Comparison of ENCODE assay signal across 27 mouse cellular contexts in the genomic region with DNA sequence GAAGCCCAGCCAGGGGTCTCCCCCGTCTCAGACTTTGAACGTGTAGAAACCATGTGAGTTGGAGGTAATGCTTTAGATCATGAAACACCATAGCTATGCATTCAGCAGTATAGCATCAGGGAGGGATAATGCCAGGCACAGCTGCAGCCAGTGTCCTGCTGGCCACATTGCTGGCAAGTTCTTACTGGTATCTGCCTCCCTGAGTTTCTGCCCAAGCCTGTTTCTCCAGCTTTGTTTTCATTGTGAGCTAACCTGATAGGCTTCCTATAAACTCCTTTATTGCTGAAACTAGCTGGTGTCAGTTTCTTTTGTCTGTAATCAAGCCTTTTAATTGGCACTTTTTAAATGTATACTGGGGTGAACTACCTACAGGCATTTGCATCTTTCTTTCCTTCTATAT. TPM values are rescaled to one million over a fixed set of nuclear protein-coding genes. Genes with fewer than 3 reads are reported as not detected.
DNase-seq lines count a peak whose midpoint lies in the region; ATAC-seq and TF ChIP-seq lines count a peak whose summit lies in the region.
"Had no signal": no experiment of that assay in that cellular context is flagged by ENCODE, and none has a peak within 500 bp of the region (broad histone marks: within the 10 kb centered on the region; RNA-seq: fewer than 3 reads in every experiment).

No protein-coding gene starts in this region.

- 37% methylated on average over 2 of the region's 2 CpGs for WGBS in limb, embryonic 12.5 days
- whole genome bisulfite sequencing in limb, embryonic 10.5 days = 53% methylated on average over 2 of the region's 2 CpGs
- WGBS in embryonic facial prominence, embryonic 10.5 days = 46% methylated on average over 2 of the region's 2 CpGs
- 29% methylated on average over 2 of the region's 2 CpGs for WGBS in embryonic facial prominence, embryonic 15.5 days
- 31% methylated on average over 2 of the region's 2 CpGs for WGBS in stomach, postnatal 0 days
- 42% methylated on average over 2 of the region's 2 CpGs for WGBS in midbrain, embryonic 15.5 days

- H3K36me3 ChIP-seq in limb, embryonic 12.5 days = no peaks in the 10 kb centered on the region
- H3K36me3 ChIP-seq in limb, embryonic 10.5 days = no peaks in the 10 kb centered on the region
- H3K36me3 ChIP-seq in embryonic facial prominence, embryonic 10.5 days (replicated peaks) = no peaks in the 10 kb centered on the region
- H3K36me3 ChIP-seq in embryonic facial prominence, embryonic 15.5 days = no peaks in the 10 kb centered on the region
- no peaks in the 10 kb centered on the region for H3K36me3 ChIP-seq in stomach, postnatal 0 days (ENCODE audit: control insufficient read depth, insufficient read depth, low read length)
- no peaks in the 10 kb centered on the region for H3K36me3 ChIP-seq in midbrain, embryonic 15.5 days (replicated peaks)
- H3K36me3 ChIP-seq: forebrain, embryonic 10.5 days; heart, embryonic 10.5 days; heart, embryonic 13.5 days had no signal

- ATAC-seq in limb, embryonic 12.5 days (ENCODE audit: insufficient number of reproducible peaks, insufficient read depth, low FRiP score, low TSS enrichment, low read depth) = no peak
- no peak for ATAC-seq in embryonic facial prominence, embryonic 15.5 days (ENCODE audit: insufficient number of reproducible peaks, low FRiP score, low TSS enrichment, low read depth)
- no peak for ATAC-seq in stomach, postnatal 0 days (ENCODE audit: low FRiP score, low TSS enrichment)
- ATAC-seq in midbrain, embryonic 15.5 days (replicated peaks) = no peak
- ATAC-seq: forebrain, embryonic 14.5 days; forebrain, postnatal 0 days; hindbrain, postnatal 0 days; inflammation-experienced regulatory T-cells, adult 6 months; Patski had no signal

- H3K4me3 ChIP-seq in limb, embryonic 12.5 days (replicated peaks) = no peak overlapping the region
- no peak overlapping the region for H3K4me3 ChIP-seq in limb, embryonic 10.5 days
- no peak overlapping the region for H3K4me3 ChIP-seq in embryonic facial prominence, embryonic 10.5 days
- H3K4me3 ChIP-seq in embryonic facial prominence, embryonic 15.5 days (replicated peaks) = no peak overlapping the region
- H3K4me3 ChIP-seq in stomach, postnatal 0 days (ENCODE audit: low read depth, low read length) = no peak overlapping the region
- no peak overlapping the region for H3K4me3 ChIP-seq in midbrain, embryonic 15.5 days
- H3K4me3 ChIP-seq: forebrain, embryonic 10.5 days; heart, adult 2 months; heart, embryonic 10.5 days; heart, embryonic 13.5 days had no signal

- TF ChIP-seq CTCF in stomach, postnatal 0 days (IDR thresholded peaks at IDR 0.05; ENCODE audit: low read depth) = no peak

- H3K27me3 ChIP-seq in limb, embryonic 12.5 days = peaks cover 10% of the 10 kb centered on the region; the same call in 1 of the 2 replicates
- H3K27me3 ChIP-seq in limb, embryonic 10.5 days (ENCODE audit: low read depth, poor library complexity, severe bottlenecking) = 0 out of 2 replicates have a peak, but pooled peaks cover 5% of the 10 kb centered on the region
- 0 out of 2 replicates have a peak, but pooled peaks cover 4% of the 10 kb centered on the region for H3K27me3 ChIP-seq in embryonic facial prominence, embryonic 10.5 days (replicated peaks; ENCODE audit: low read depth, poor library complexity, severe bottlenecking)
- H3K27me3 ChIP-seq in embryonic facial prominence, embryonic 15.5 days = no peaks in the 10 kb centered on the region
- no peaks in the 10 kb centered on the region for H3K27me3 ChIP-seq in stomach, postnatal 0 days (ENCODE audit: control insufficient read depth, insufficient read depth, low read length)
- H3K27me3 ChIP-seq in midbrain, embryonic 15.5 days (replicated peaks) = 0 out of 2 replicates have a peak, but pooled peaks cover 9% of the 10 kb centered on the region

- no peak for DNase-seq in limb, embryonic 10.5 days (ENCODE audit: low spot score)
- peak; percentile 20 for DNase-seq in embryonic facial prominence, embryonic 10.5 days (ENCODE audit: low spot score)
- DNase-seq in stomach, postnatal 0 days (ENCODE audit: low spot score) = no peak
- no peak for DNase-seq in right cerebral cortex, postnatal 36 days (ENCODE audit: low spot score in 2 of 2)
- no peak for DNase-seq in frontal cortex, postnatal 14 days (ENCODE audit: low spot score in 2 of 2)
- DNase-seq: adrenal gland, adult 2 months; adrenal gland, postnatal 14 days; cerebellum, adult 11 months; cerebellum, adult 2 months; cerebellum, adult 9-11 months; cerebellum, postnatal 25 days; forebrain, postnatal 0 days; gastrocnemius, postnatal 25 days; heart, adult 2 months; heart, postnatal 14 days; heart, postnatal 4 days had no signal

- peaks cover 4% of the 10 kb centered on the region for H3K4me1 ChIP-seq in limb, embryonic 12.5 days (replicated peaks)
- peaks cover 10% of the 10 kb centered on the region for H3K4me1 ChIP-seq in limb, embryonic 10.5 days
- H3K4me1 ChIP-seq in embryonic facial prominence, embryonic 10.5 days = peaks cover 5% of the 10 kb centered on the region
- peaks cover 5% of the 10 kb centered on the region for H3K4me1 ChIP-seq in embryonic facial prominence, embryonic 15.5 days
- H3K4me1 ChIP-seq in stomach, postnatal 0 days (replicated peaks; ENCODE audit: control insufficient read depth, insufficient read depth) = no peaks in the 10 kb centered on the region
- H3K4me1 ChIP-seq in midbrain, embryonic 15.5 days = peaks cover 2% of the 10 kb centered on the region

- no peak for TF ChIP-seq EP300 in stomach, postnatal 0 days (optimal IDR thresholded peaks at IDR 0.05)

- H3K9ac ChIP-seq in limb, embryonic 12.5 days (replicated peaks) = no peak overlapping the region
- H3K9ac ChIP-seq in embryonic facial prominence, embryonic 15.5 days = no peak overlapping the region
- H3K9ac ChIP-seq in stomach, postnatal 0 days (ENCODE audit: low read length) = no peak overlapping the region
- no peak overlapping the region for H3K9ac ChIP-seq in midbrain, embryonic 15.5 days
- H3K9ac ChIP-seq: forebrain, postnatal 0 days; heart, embryonic 13.5 days; hindbrain, embryonic 14.5 days had no signal

- H3K4me2 ChIP-seq in limb, embryonic 12.5 days = no peak overlapping the region
- H3K4me2 ChIP-seq in embryonic facial prominence, embryonic 15.5 days (replicated peaks) = no peak overlapping the region
- no peak overlapping the region for H3K4me2 ChIP-seq in stomach, postnatal 0 days (replicated peaks; ENCODE audit: low read depth)
- no peak overlapping the region for H3K4me2 ChIP-seq in midbrain, embryonic 15.5 days
- H3K4me2 ChIP-seq: heart, embryonic 13.5 days; hindbrain, embryonic 14.5 days had no signal

- H3K9me3 ChIP-seq in limb, embryonic 12.5 days = no peaks in the 10 kb centered on the region
- no peaks in the 10 kb centered on the region for H3K9me3 ChIP-seq in limb, embryonic 10.5 days (replicated peaks)
- no peaks in the 10 kb centered on the region for H3K9me3 ChIP-seq in embryonic facial prominence, embryonic 10.5 days
- H3K9me3 ChIP-seq in embryonic facial prominence, embryonic 15.5 days (replicated peaks) = no peaks in the 10 kb centered on the region
- no peaks in the 10 kb centered on the region for H3K9me3 ChIP-seq in stomach, postnatal 0 days (ENCODE audit: control insufficient read depth, low read length)
- H3K9me3 ChIP-seq in midbrain, embryonic 15.5 days = no peaks in the 10 kb centered on the region
- H3K9me3 ChIP-seq: forebrain, embryonic 10.5 days; heart, embryonic 10.5 days; heart, embryonic 13.5 days had no signal

- H3K27ac ChIP-seq in limb, embryonic 12.5 days = 0 out of 2 replicates have a peak overlapping the region, but pooled peaks have one; percentile 12
- no peak overlapping the region; the same call in 1 of the 2 replicates for H3K27ac ChIP-seq in limb, embryonic 10.5 days
- 0 out of 2 replicates have a peak overlapping the region, but pooled peaks have one; percentile 24 for H3K27ac ChIP-seq in embryonic facial prominence, embryonic 10.5 days (replicated peaks)
- peak overlapping the region; percentile 53; the same call in 1 of the 2 replicates for H3K27ac ChIP-seq in embryonic facial prominence, embryonic 15.5 days (replicated peaks)
- peak overlapping the region; percentile 67; the same call in 1 of the 2 replicates for H3K27ac ChIP-seq in stomach, postnatal 0 days (replicated peaks)
- no peak overlapping the region for H3K27ac ChIP-seq in midbrain, embryonic 15.5 days
- H3K27ac ChIP-seq: forebrain, embryonic 10.5 days; heart, adult 2 months; heart, embryonic 10.5 days; heart, embryonic 13.5 days; hindbrain, embryonic 14.5 days; hindbrain, postnatal 0 days had no signal

RNA-seq across cellular contexts. Expression of a gene that starts 4.1 kb away (rescaled TPM):
- 2.0 TPM in 2 replicates for polyA plus RNA-seq in limb, embryonic 12.5 days (2016; fragmentation: Nextera tagmentation; extraction: Ambion mirVana)
- 1.6 and 2.3 TPM in 2 replicates for polyA plus RNA-seq in limb, embryonic 10.5 days (2016; fragmentation: Nextera tagmentation; extraction: Ambion mirVana)
- polyA plus RNA-seq in embryonic facial prominence, embryonic 10.5 days (2016; fragmentation: Nextera tagmentation; extraction: Ambion mirVana) = 2.7 and 2.8 TPM in 2 replicates
- polyA plus RNA-seq in embryonic facial prominence, embryonic 15.5 days (2015; fragmentation: Nextera tagmentation; extraction: Ambion mirVana) = 2.5 and 2.6 TPM in 2 replicates
- polyA plus RNA-seq in stomach, postnatal 0 days (2015; fragmentation: Nextera tagmentation; extraction: Ambion mirVana) = 0.70 and 0.73 TPM in 2 replicates
- 3.1 and 3.5 TPM in 2 replicates for polyA plus RNA-seq in midbrain, embryonic 15.5 days (2015; fragmentation: Nextera tagmentation; extraction: Ambion mirVana)

RNA-seq across cellular contexts. Expression of a gene that starts 23.1 kb away (rescaled TPM):
- polyA plus RNA-seq in limb, embryonic 12.5 days (2016; fragmentation: Nextera tagmentation; extraction: Ambion mirVana) = 0.06 and 0.15 TPM in 2 replicates
- polyA plus RNA-seq in limb, embryonic 10.5 days (2016; fragmentation: Nextera tagmentation; extraction: Ambion mirVana) = 0.06 TPM in 1 of 2 replicates, not detected in the other
- 0.27 and 0.97 TPM in 2 replicates for polyA plus RNA-seq in embryonic facial prominence, embryonic 10.5 days (2016; fragmentation: Nextera tagmentation; extraction: Ambion mirVana)
- 2.0 TPM in 2 replicates for polyA plus RNA-seq in embryonic facial prominence, embryonic 15.5 days (2015; fragmentation: Nextera tagmentation; extraction: Ambion mirVana)
- 7.0 and 8.0 TPM in 2 replicates for polyA plus RNA-seq in stomach, postnatal 0 days (2015; fragmentation: Nextera tagmentation; extraction: Ambion mirVana)
- not detected in 2 replicates for polyA plus RNA-seq in midbrain, embryonic 15.5 days (2015; fragmentation: Nextera tagmentation; extraction: Ambion mirVana)
- polyA plus RNA-seq: forebrain, embryonic 14.5 days; forebrain, postnatal 0 days; hindbrain, embryonic 14.5 days; inflammation-experienced regulatory T-cells, adult 6 months had no signal

Comparison
In these comparisons a context has a peak if more than half of its experiments do, and no peak if none do; other contexts are left out.
1. H3K27ac ChIP-seq: peak in limb, embryonic 12.5 days (single experiment), embryonic facial prominence, embryonic 10.5 days (single experiment), embryonic facial prominence, embryonic 15.5 days (single experiment) and stomach, postnatal 0 days (single experiment); none in limb, embryonic 10.5 days (single experiment) and midbrain, embryonic 15.5 days (single experiment).